Mouse (Mus musculus) G1E (cell line): ENCODE data around the gene Plcb4.

Source experiments
- CTCF ChIP-seq: IDR thresholded peaks from 2 replicates; pipeline ENCODE4 v1.5.1; 2012; ENCODE audit warnings: low read depth, low read length, inconsistent platforms, mixed read lengths
- GATA1 ChIP-seq: IDR thresholded peaks from 2 replicates; pipeline ENCODE4 v1.6.1; 2012; ENCODE audit warnings: borderline replicate concordance, low read length, inconsistent platforms, mixed read lengths
- POLR2AphosphoS5 ChIP-seq: IDR thresholded peaks from 2 replicates; pipeline ENCODE4 v1.6.1; 2012; ENCODE audit warnings: low read depth, low read length, inconsistent platforms; ENCODE audit not compliant: insufficient replicate concordance
- TAL1 ChIP-seq: conservative IDR thresholded peaks from 2 replicates; pipeline ENCODE4 v1.6.1; 2012; ENCODE audit warnings: low read depth, low read length, inconsistent platforms, mixed read lengths

- TF ChIP-seq CTCF (no peak), TAL1 (no peak), GATA1 (no peak), POLR2AphosphoS5 (no peak)
These were observed 203.9 kb downstream of the Plcb4 start for GRCm38 (mm10) chr2:135862489-135863390.
